Mouse (Mus musculus): ENCODE data around the gene Cecr2. TPM values are rescaled to one million over a fixed set of nuclear protein-coding genes. Genes with fewer than 3 reads are reported as not detected.

Gene Cecr2
- polyA plus RNA-seq, 1 experiment from 2014 or later = 20.7 TPM

DNA sequence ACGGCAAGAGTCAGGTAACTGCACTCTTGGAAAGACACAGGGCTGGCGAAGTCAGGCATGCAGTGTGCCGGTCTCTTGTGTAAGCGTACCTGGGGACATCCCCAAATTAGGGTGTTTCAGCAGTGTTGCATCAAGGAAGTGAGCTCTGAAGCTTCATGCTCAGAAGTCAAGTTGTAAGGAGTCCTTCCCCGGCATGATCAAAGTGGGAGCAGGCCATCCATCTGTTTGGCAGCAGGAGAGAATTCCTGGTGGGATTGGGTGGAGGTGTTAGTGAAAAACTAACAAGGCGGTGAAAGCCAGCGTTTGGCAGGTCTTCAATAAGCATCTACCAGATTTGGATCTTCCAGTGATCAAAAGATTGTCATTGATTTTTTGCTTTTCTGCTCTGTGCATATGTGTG lies 7.3 kb upstream of the Cecr2 start:
- Histone ChIP-seq H3K27ac (ENCODE audit: low read depth, low read length) (no peak overlapping the region), H3K27me3 (ENCODE audit: control insufficient read depth, insufficient read depth, low read length) (no peaks in the 10 kb centered on the region), H3K4me2 (ENCODE audit: low read depth) (no peak overlapping the region), H3K9me3 (ENCODE audit: control insufficient read depth, low read length) (no peaks in the 10 kb centered on the region), H3K4me1 (ENCODE audit: control insufficient read depth, insufficient read depth, low read length) (no peaks in the 10 kb centered on the region), H3K36me3 (ENCODE audit: control insufficient read depth, insufficient read depth, low read length) (no peaks in the 10 kb centered on the region), H3K4me3 (ENCODE audit: low read depth, low read length) (no peak overlapping the region), H3K9ac (ENCODE audit: low read length) (no peak overlapping the region)
- 47% methylated on average over 7 of the region's 7 CpGs for WGBS
- DNase-seq (ENCODE audit: low spot score) (no peak), ATAC-seq (ENCODE audit: insufficient read depth, low FRiP score, low TSS enrichment) (no peak)

DNA sequence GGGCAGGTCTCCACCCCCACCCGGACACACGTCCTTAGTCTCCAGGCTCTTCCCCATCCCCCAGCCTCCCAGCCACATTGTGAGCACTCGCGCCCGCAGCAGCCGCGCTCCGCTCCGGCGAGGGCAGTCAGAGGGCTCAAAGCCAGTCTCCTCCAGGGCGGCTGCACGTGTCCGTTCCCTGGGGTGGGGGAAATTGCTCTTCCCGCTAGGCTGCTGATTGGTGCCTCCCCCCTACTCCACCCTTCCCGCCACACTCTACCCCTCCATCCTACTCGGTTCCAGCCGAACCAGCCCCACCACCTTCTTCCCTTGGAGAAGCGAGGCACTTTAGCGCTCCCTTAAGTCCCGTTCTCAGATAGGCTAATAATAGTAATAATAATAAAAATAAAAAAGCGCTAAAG lies 754 bp upstream of the Cecr2 start:
- peak overlapping the region; percentile 100 for H3K27ac ChIP-seq (ENCODE audit: low read depth, low read length)
- no peaks in the 10 kb centered on the region for H3K9me3 ChIP-seq (ENCODE audit: control insufficient read depth, low read length)
- H3K36me3 ChIP-seq (ENCODE audit: control insufficient read depth, insufficient read depth, low read length) = no peaks in the 10 kb centered on the region
- H3K4me3 ChIP-seq (ENCODE audit: low read depth, low read length) = peak overlapping the region; percentile 93
- H3K4me1 ChIP-seq (ENCODE audit: control insufficient read depth, insufficient read depth, low read length) = peaks cover 5% of the 10 kb centered on the region; the same call in 1 of the 2 replicates
- H3K27me3 ChIP-seq (ENCODE audit: control insufficient read depth, insufficient read depth, low read length) = no peaks in the 10 kb centered on the region
- WGBS = under 1% methylated on average over 21 of the region's 21 CpGs
- H3K9ac ChIP-seq (ENCODE audit: low read length) = peak overlapping the region; percentile 97
- peak; percentile 82 for ATAC-seq (ENCODE audit: insufficient read depth, low FRiP score, low TSS enrichment)
- peak overlapping the region; percentile 78 for H3K4me2 ChIP-seq (ENCODE audit: low read depth)
- DNase-seq (ENCODE audit: low spot score) = peak; percentile 89

DNA sequence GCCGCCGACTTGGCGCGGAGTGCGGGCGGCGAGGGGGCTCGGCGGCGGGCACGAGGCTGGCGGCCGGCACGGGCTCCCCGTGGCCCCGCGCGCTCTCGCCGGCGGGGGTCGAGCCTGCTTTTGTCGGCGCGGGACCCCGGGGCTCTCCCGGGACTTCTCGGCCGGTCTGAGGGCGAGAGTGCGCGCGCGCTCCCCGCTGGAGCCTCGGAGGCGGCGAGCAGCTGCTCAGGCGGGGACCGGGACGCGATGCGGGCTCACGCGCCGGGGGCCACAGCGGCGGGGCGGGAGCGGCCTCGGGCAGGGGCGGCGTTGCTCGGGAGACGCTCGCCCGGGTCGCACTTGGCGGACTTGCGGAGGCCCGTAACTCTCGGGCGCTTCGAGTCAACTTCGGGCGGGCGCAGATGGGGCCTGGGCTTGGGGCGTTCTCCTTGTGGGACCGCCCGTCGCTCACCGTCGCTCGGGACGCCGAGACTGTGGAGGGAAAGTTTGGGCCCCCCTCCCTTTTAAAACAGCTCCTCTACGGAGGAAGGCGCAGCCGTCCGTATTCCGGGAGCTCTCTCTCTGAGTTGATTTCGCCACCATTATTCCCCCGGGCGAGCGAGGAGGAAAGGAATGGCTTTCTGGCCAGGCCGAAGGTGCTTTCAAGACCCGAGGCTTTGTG lies 722 bp downstream of the Cecr2 start:
- Histone ChIP-seq H3K9me3 (ENCODE audit: control insufficient read depth, low read length) (no peaks in the 10 kb centered on the region), H3K27me3 (ENCODE audit: control insufficient read depth, insufficient read depth, low read length) (no peaks in the 10 kb centered on the region), H3K4me1 (ENCODE audit: control insufficient read depth, insufficient read depth, low read length) (peaks cover 5% of the 10 kb centered on the region; the same call in 1 of the 2 replicates), H3K4me2 (ENCODE audit: low read depth) (peak overlapping the region; percentile 78), H3K27ac (ENCODE audit: low read depth, low read length) (peak overlapping the region; percentile 100), H3K4me3 (ENCODE audit: low read depth, low read length) (peak overlapping the region; percentile 93), H3K36me3 (ENCODE audit: control insufficient read depth, insufficient read depth, low read length) (no peaks in the 10 kb centered on the region), H3K9ac (ENCODE audit: low read length) (peak overlapping the region; percentile 97)
- WGBS = under 1% methylated on average over 86 of the region's 87 CpGs
- DNase-seq (ENCODE audit: low spot score) = peak; percentile 73
- ATAC-seq (ENCODE audit: insufficient read depth, low FRiP score, low TSS enrichment) = peak; percentile 38

DNA sequence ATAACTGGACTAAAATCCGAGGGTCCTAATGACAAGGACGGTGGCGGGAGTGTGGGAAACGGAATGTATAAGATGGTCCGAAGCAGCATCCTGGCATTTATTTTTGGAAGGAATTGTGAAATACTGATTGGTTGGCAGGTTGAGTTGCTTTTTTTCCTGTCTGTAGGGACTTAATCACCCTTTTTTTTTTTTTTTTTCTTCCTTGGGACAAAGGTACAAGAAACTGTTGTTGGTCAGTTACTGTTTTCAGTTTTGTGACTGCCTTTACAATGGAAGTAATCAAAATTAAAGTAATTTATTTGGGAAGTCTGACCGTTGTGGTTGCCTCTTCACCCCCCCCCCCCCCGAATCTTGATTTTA lies 1.2 kb downstream of the Cecr2 start:
- H3K36me3 ChIP-seq (ENCODE audit: control insufficient read depth, insufficient read depth, low read length) = no peaks in the 10 kb centered on the region
- H3K9ac ChIP-seq (ENCODE audit: low read length) = peak overlapping the region; percentile 97
- H3K4me3 ChIP-seq (ENCODE audit: low read depth, low read length) = peak overlapping the region; percentile 93
- H3K4me1 ChIP-seq (ENCODE audit: control insufficient read depth, insufficient read depth, low read length) = peaks cover 5% of the 10 kb centered on the region; the same call in 1 of the 2 replicates
- no peaks in the 10 kb centered on the region for H3K27me3 ChIP-seq (ENCODE audit: control insufficient read depth, insufficient read depth, low read length)
- no peak for DNase-seq (ENCODE audit: low spot score)
- peak overlapping the region; percentile 100 for H3K27ac ChIP-seq (ENCODE audit: low read depth, low read length)
- no peaks in the 10 kb centered on the region for H3K9me3 ChIP-seq (ENCODE audit: control insufficient read depth, low read length)
- ATAC-seq (ENCODE audit: insufficient read depth, low FRiP score, low TSS enrichment) = no peak
- WGBS = under 1% methylated on average over 7 of the region's 7 CpGs
- H3K4me2 ChIP-seq (ENCODE audit: low read depth) = peak overlapping the region; percentile 78

DNA sequence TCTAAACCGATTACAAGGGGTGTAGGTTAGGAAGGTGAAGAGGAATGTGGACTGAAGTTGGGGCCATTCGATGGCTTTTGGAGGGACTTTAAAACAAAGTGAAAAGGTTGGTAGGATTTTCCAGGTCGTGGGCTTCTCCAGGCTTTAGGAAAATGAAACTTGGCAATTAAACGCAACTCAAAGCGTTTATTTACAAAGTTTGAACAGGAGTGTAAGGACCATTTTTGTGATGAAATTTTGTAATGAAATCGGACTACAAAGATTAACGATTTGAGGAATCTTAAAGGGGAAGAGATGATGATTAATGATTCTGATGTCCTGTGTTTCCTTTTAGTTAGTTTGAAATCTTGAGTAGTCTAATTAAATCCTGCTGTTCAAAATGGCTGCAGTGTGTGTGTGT lies 1.7 kb downstream of the Cecr2 start:
- H3K9ac ChIP-seq (ENCODE audit: low read length) = peak overlapping the region; percentile 97
- H3K36me3 ChIP-seq (ENCODE audit: control insufficient read depth, insufficient read depth, low read length) = no peaks in the 10 kb centered on the region
- H3K4me2 ChIP-seq (ENCODE audit: low read depth) = peak overlapping the region; percentile 78
- H3K27me3 ChIP-seq (ENCODE audit: control insufficient read depth, insufficient read depth, low read length) = no peaks in the 10 kb centered on the region
- ATAC-seq (ENCODE audit: insufficient read depth, low FRiP score, low TSS enrichment) = no peak
- DNase-seq (ENCODE audit: low spot score) = no peak
- H3K27ac ChIP-seq (ENCODE audit: low read depth, low read length) = no peak overlapping the region
- H3K9me3 ChIP-seq (ENCODE audit: control insufficient read depth, low read length) = no peaks in the 10 kb centered on the region
- WGBS = 19% methylated on average over 7 of the region's 7 CpGs
- peak overlapping the region; percentile 93 for H3K4me3 ChIP-seq (ENCODE audit: low read depth, low read length)
- peaks cover 5% of the 10 kb centered on the region; the same call in 1 of the 2 replicates for H3K4me1 ChIP-seq (ENCODE audit: control insufficient read depth, insufficient read depth, low read length)

DNA sequence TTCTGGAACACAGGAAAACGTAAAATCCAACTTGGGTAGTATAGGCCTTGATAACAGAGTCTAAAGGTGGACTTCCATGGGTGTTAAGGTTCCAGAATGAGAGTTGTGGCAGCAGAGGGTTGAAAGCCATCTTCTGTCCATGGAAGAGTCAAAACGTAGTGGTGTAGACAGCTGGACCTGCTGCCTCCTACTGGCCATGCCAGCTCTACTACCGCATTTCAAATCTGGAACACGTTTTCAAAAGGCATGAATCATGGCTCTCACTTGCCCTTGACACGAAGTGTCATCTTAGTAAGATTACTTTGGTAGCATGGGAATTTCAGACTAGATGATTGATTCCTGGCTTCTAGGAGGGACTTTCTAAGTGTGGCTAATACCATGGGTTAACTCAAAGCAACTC lies 8.0 kb downstream of the Cecr2 start:
- H3K4me2 ChIP-seq (ENCODE audit: low read depth) = no peak overlapping the region
- no peaks in the 10 kb centered on the region for H3K36me3 ChIP-seq (ENCODE audit: control insufficient read depth, insufficient read depth, low read length)
- no peak for DNase-seq (ENCODE audit: low spot score)
- no peaks in the 10 kb centered on the region for H3K9me3 ChIP-seq (ENCODE audit: control insufficient read depth, low read length)
- 75% methylated on average over 5 of the region's 5 CpGs for WGBS
- H3K27ac ChIP-seq (ENCODE audit: low read depth, low read length) = no peak overlapping the region
- no peaks in the 10 kb centered on the region for H3K4me1 ChIP-seq (ENCODE audit: control insufficient read depth, insufficient read depth, low read length)
- H3K27me3 ChIP-seq (ENCODE audit: control insufficient read depth, insufficient read depth, low read length) = no peaks in the 10 kb centered on the region
- no peak for ATAC-seq (ENCODE audit: insufficient read depth, low FRiP score, low TSS enrichment)
- H3K4me3 ChIP-seq (ENCODE audit: low read depth, low read length) = no peak overlapping the region
- H3K9ac ChIP-seq (ENCODE audit: low read length) = no peak overlapping the region

DNA sequence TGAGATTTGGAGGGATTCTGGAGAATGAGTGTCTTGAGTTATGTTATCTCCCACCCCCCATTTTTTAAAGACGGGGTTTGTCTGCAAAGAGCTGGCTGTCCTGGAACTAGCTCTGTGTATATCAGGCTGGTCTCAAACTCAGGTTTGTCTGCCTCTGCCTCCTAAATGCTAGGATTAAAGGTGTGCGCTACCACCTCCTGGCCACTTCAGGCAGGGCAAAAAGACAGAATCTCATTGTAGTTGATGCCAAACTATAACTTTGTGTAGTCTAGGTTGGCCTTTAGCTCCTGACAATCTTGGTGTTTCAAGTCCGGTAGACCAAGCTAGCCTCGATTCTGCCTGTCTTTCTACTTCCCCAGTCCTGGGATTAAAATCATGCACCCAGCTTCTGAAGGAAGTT lies 8.7 kb downstream of the Cecr2 start:
- no peak overlapping the region for H3K9ac ChIP-seq (ENCODE audit: low read length)
- WGBS = 87% methylated on average over 4 of the region's 4 CpGs
- ATAC-seq (ENCODE audit: insufficient read depth, low FRiP score, low TSS enrichment) (no peak), DNase-seq (ENCODE audit: low spot score) (no peak)
- no peak overlapping the region for H3K4me3 ChIP-seq (ENCODE audit: low read depth, low read length)
- H3K36me3 ChIP-seq (ENCODE audit: control insufficient read depth, insufficient read depth, low read length) = no peaks in the 10 kb centered on the region
- no peak overlapping the region for H3K27ac ChIP-seq (ENCODE audit: low read depth, low read length)
- H3K4me1 ChIP-seq (ENCODE audit: control insufficient read depth, insufficient read depth, low read length) = no peaks in the 10 kb centered on the region
- H3K27me3 ChIP-seq (ENCODE audit: control insufficient read depth, insufficient read depth, low read length) = no peaks in the 10 kb centered on the region
- H3K4me2 ChIP-seq (ENCODE audit: low read depth) = no peak overlapping the region
- H3K9me3 ChIP-seq (ENCODE audit: control insufficient read depth, low read length) = no peaks in the 10 kb centered on the region

DNA sequence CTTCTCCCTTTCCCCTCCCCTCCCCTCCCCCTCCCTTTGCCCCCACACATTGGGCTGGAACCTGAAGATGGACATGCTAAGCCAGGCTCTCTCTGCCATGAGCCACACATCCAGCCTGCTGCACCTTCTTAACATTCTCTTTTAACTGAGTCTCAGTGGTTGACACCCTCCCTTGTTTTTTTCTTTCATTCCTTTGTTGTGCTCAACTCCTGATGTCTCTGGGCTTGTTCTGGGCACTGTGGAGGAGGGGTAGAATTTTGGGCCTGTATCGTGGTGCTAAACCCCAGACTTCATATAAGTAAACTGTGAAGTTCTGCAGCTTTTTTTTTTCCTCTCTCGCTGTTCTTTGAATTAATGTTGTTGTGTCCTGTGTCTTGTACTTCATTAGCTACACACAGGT lies 9.8 kb downstream of the Cecr2 start:
- H3K4me2 ChIP-seq (ENCODE audit: low read depth) = no peak overlapping the region
- DNase-seq (ENCODE audit: low spot score) (no peak), ATAC-seq (ENCODE audit: insufficient read depth, low FRiP score, low TSS enrichment) (no peak)
- H3K4me1 ChIP-seq (ENCODE audit: control insufficient read depth, insufficient read depth, low read length) = no peaks in the 10 kb centered on the region
- H3K27ac ChIP-seq (ENCODE audit: low read depth, low read length) = no peak overlapping the region
- H3K27me3 ChIP-seq (ENCODE audit: control insufficient read depth, insufficient read depth, low read length) = no peaks in the 10 kb centered on the region
- H3K9me3 ChIP-seq (ENCODE audit: control insufficient read depth, low read length) = no peaks in the 10 kb centered on the region
- H3K4me3 ChIP-seq (ENCODE audit: low read depth, low read length) = no peak overlapping the region
- H3K9ac ChIP-seq (ENCODE audit: low read length) = no peak overlapping the region
- no peaks in the 10 kb centered on the region for H3K36me3 ChIP-seq (ENCODE audit: control insufficient read depth, insufficient read depth, low read length)
- 73% methylated on average over 2 of the region's 2 CpGs for whole genome bisulfite sequencing

DNA sequence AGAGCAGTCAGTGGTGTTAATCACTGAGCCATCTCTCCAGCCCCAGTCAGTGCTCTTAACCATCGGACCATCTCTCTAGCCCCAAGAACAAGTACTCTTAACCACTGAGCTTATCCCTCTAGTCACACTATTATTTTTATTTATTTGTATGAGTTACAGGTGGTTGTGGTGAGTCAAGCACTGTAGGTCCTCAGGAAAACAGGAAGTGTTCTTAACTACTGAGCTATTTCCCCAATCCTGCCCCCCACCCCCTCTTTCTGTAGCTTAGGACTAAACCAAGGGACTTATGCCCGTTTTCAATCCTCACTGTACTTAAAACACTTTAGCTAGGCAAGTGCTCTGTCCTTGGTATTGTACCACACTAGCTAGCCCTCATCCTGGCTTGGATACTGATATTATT lies 17.2 kb downstream of the Cecr2 start:
- 79% methylated on average over 2 of the region's 2 CpGs for WGBS
- Histone ChIP-seq H3K4me1 (ENCODE audit: control insufficient read depth, insufficient read depth, low read length) (no peaks in the 10 kb centered on the region), H3K4me3 (ENCODE audit: low read depth, low read length) (no peak overlapping the region), H3K9ac (ENCODE audit: low read length) (no peak overlapping the region), H3K27me3 (ENCODE audit: control insufficient read depth, insufficient read depth, low read length) (no peaks in the 10 kb centered on the region), H3K9me3 (ENCODE audit: control insufficient read depth, low read length) (no peaks in the 10 kb centered on the region), H3K27ac (ENCODE audit: low read depth, low read length) (no peak overlapping the region), H3K36me3 (ENCODE audit: control insufficient read depth, insufficient read depth, low read length) (no peaks in the 10 kb centered on the region), H3K4me2 (ENCODE audit: low read depth) (no peak overlapping the region)
- no peak for ATAC-seq (ENCODE audit: insufficient read depth, low FRiP score, low TSS enrichment)
- no peak for DNase-seq (ENCODE audit: low spot score)

Measured in neural tube, embryonic 11.5 days (tissue).